Mouse (Mus musculus) heart, postnatal 14 days (tissue): ENCODE measurements around the gene Mid1. TPM values are rescaled to one million over a fixed set of nuclear protein-coding genes. Genes with fewer than 3 reads are reported as not detected.

ENCODE experiments used
- DNase-seq, 2 experiments: peaks; one replicate each; pipeline ENCODE4 v3.0.0; 2021 to 2022
- intact Hi-C: fragments of 180-260 bp; cut with DNase I; formaldehyde crosslinking; loops from one replicate; pipeline ENCODE4 v1.15.1; 2025
- total RNA-seq, 2 experiments: library from RNA; stranded (reverse); gene quantifications; 2 replicates each; pipeline ENCODE4 v1.2.3; 2021

Gene Mid1
- total RNA-seq, 2 experiments from 2014 or later: 2.7 to 12.5 TPM

GRCm38 (mm10) chrX:169880826-169881225 is 195.8 kb downstream of the Mid1 start:
- intact Hi-C loops: loop anchor here (5.0 kb wide), 1 partner anchor 101 kb away; no protein-coding TSS in a partner anchor
- DNase-seq: no peak

- DNase-seq: no peak
- intact Hi-C loops: loop anchor here (5.0 kb wide), 1 partner anchor 101 kb away; no protein-coding TSS in a partner anchor
These were observed 196.5 kb downstream of the Mid1 start for GRCm38 (mm10) chrX:169881253-169882219.

GRCm38 (mm10) chrX:169882220-169882609 is 197.2 kb downstream of the Mid1 start:
- no peak for DNase-seq
- intact Hi-C loops: loop anchor here (5.0 kb wide), 1 partner anchor 100 kb away; no protein-coding TSS in a partner anchor

- DNase-seq: no peak
These were observed 198.7 kb downstream of the Mid1 start for GRCm38 (mm10) chrX:169883536-169884272.

GRCm38 (mm10) chrX:169890541-169890940 is 205.5 kb downstream of the Mid1 start:
- DNase-seq: no peak
- intact Hi-C loops: no loop called here

More at GRCm38 (mm10) chrX:169883536-169884272, 198.7 kb downstream of the Mid1 start:
- intact Hi-C loops: loop anchor here (5.0 kb wide), 1 partner anchor 99 kb away; no protein-coding TSS in a partner anchor

- no peak for DNase-seq
These were observed 207.1 kb downstream of the Mid1 start for GRCm38 (mm10) chrX:169892100-169892499.

GRCm38 (mm10) chrX:169892631-169893030 is 207.6 kb downstream of the Mid1 start:
- intact Hi-C loops: no loop called here
- no peak for DNase-seq

More at GRCm38 (mm10) chrX:169892100-169892499, 207.1 kb downstream of the Mid1 start:
- intact Hi-C loops: no loop called here

- DNase-seq: no peak
- intact Hi-C loops: no loop called here
These were observed 214.4 kb downstream of the Mid1 start for GRCm38 (mm10) chrX:169899227-169899950.

- no peak for DNase-seq
- intact Hi-C loops: loop anchor here (10.0 kb wide), 1 partner anchor 98 kb away; no protein-coding TSS in a partner anchor
These were observed 217.9 kb downstream of the Mid1 start for GRCm38 (mm10) chrX:169902860-169903259.

- no peak for DNase-seq
- intact Hi-C loops: loop anchor here (10.0 kb wide), 1 partner anchor 99 kb away; no protein-coding TSS in a partner anchor
These were observed 218.7 kb downstream of the Mid1 start for GRCm38 (mm10) chrX:169903656-169904055.

- DNase-seq: no peak
- intact Hi-C loops: loop anchor here (1.0 to 10.0 kb wide), 2 partner anchors 20 to 101 kb away; no protein-coding TSS in a partner anchor
These were observed 221.1 kb downstream of the Mid1 start for GRCm38 (mm10) chrX:169906054-169906508.

GRCm38 (mm10) chrX:169909898-169910297 is 224.9 kb downstream of the Mid1 start:
- no peak for DNase-seq
- intact Hi-C loops: loop anchor here (10.0 kb wide), 1 partner anchor 105 kb away; no protein-coding TSS in a partner anchor

- DNase-seq: peak in 1 of 2 experiments; percentile 20
- intact Hi-C loops: no loop called here
These were observed 230.7 kb downstream of the Mid1 start for GRCm38 (mm10) chrX:169915738-169916137.

- no peak for DNase-seq
- intact Hi-C loops: no loop called here
These were observed 237.5 kb downstream of the Mid1 start for GRCm38 (mm10) chrX:169922541-169922940.

GRCm38 (mm10) chrX:169923417-169923816 is 238.4 kb downstream of the Mid1 start:
- intact Hi-C loops: no loop called here

GRCm38 (mm10) chrX:169925600-169925999 is 240.6 kb downstream of the Mid1 start:
- intact Hi-C loops: no loop called here
- DNase-seq: no peak

More at GRCm38 (mm10) chrX:169923417-169923816, 238.4 kb downstream of the Mid1 start:
- no peak for DNase-seq

- DNase-seq: no peak
These were observed 242.3 kb downstream of the Mid1 start for GRCm38 (mm10) chrX:169927110-169927817.

GRCm38 (mm10) chrX:169930868-169931267 is 245.9 kb downstream of the Mid1 start:
- intact Hi-C loops: loop anchor here (1.0 kb wide), 1 partner anchor 35 kb away; no protein-coding TSS in a partner anchor
- DNase-seq: no peak

More at GRCm38 (mm10) chrX:169927110-169927817, 242.3 kb downstream of the Mid1 start:
- intact Hi-C loops: no loop called here

GRCm38 (mm10) chrX:169933228-169933627 is 248.2 kb downstream of the Mid1 start:
- intact Hi-C loops: no loop called here
- DNase-seq: no peak
